Mouse (Mus musculus) left cerebral cortex, adult 8-10 months (tissue): ENCODE measurements around the gene Slain2. TPM values are rescaled to one million over a fixed set of nuclear protein-coding genes. Genes with fewer than 3 reads are reported as not detected.
"Not testable (repeated sequence)": the region's sequence is repeated elsewhere in the genome, so short reads cannot be mapped to it uniquely, and the experiment has no call there.

Experiments used
- DNase-seq, 2 experiments: peaks; one replicate each; pipeline ENCODE4 v3.0.0; 2022; ENCODE audit warnings: low spot score in 2 of 2
- total RNA-seq, 4 experiments: library from RNA; stranded (reverse); gene quantifications; 2 replicates each; pipeline ENCODE4 v1.2.4; 2022

Slain2 gene
- total RNA-seq, 4 experiments from 2014 or later = 22.9 to 30.2 (median 24.6) TPM

GRCm38 (mm10) chr5:72948136-72948535 lies 34.0 kb downstream of the Slain2 start:
- DNase-seq = no peak

DNA sequence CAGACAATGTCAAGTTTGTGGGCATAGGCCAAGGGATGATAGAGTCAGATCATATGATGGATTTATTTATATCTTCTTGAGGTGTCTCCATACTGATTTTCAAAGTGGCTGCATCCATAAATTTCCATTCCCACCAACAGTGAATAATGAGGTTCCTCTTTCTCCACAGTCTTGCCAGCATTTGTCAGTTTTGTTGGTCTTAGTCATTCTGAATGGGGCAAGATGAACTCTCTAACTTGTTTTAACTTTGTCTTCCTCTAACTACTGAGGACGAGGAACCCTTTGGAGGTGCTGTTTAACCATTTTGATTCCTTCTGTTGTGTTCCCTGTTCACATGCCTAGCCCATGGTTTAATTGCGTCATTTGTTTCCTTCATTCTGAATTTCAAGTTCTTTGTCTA lies 36.1 kb downstream of the Slain2 start:
- no peak for DNase-seq

GRCm38 (mm10) chr5:72953996-72954604 lies 40.0 kb downstream of the Slain2 start:
- DNase-seq = no peak

GRCm38 (mm10) chr5:72957281-72957680 lies 43.2 kb downstream of the Slain2 start:
- no peak for DNase-seq

GRCm38 (mm10) chr5:72960096-72960495 lies 46.0 kb downstream of the Slain2 start:
- DNase-seq = no peak

- no peak for DNase-seq
Observed at GRCm38 (mm10) chr5:72965706-72966105, 51.6 kb downstream of the Slain2 start.

- no peak for DNase-seq
Observed at GRCm38 (mm10) chr5:72972435-72972834, 58.3 kb downstream of the Slain2 start.

DNA sequence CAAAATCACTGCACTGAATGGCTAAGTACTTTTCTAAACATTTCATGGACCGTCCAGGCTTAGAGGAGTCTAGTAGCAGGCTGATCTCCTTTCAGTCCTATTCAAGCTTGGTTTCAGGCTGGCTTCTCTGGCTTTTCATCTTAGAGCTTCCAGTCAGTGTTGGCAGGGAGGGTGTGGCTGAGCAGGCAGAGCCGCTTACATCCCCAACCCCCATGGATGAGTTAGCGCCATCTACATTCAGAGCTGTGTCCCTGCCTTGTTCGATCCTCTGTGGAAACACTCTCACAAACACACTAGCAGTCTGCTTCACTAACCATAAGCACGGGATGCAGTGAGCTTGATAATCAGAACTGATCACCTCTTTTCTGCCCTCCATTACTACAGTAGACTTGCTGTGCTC lies 58.8 kb downstream of the Slain2 start:
- no peak for DNase-seq

DNA sequence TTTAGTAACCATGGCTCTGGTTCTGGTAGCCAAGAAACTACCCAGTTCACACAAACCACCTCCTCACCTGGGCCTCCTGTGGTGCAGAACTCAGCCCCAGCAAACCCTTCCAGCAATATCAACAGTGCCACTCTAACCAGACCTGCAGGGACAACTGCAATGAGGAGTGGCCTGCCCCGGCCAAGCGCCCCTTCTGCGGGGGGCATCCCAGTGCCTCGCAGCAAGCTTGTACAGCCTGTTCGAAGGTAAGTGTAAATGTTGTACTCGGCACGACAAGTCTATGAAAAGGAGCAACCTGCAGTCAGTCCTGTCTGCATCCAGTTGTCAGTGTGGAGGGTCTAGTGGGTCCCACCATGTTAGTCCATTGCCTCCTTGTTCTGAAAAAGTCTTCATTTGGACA lies 60.5 kb downstream of the Slain2 start, which contains the start of gene Gm10135:
TSS of gene Gm10135 (minus strand) at position 101 of the 400 bp plus-strand sequence.
- no peak for DNase-seq

GRCm38 (mm10) chr5:72975996-72976395 lies 61.9 kb downstream of the Slain2 start:
- DNase-seq = no peak

DNA sequence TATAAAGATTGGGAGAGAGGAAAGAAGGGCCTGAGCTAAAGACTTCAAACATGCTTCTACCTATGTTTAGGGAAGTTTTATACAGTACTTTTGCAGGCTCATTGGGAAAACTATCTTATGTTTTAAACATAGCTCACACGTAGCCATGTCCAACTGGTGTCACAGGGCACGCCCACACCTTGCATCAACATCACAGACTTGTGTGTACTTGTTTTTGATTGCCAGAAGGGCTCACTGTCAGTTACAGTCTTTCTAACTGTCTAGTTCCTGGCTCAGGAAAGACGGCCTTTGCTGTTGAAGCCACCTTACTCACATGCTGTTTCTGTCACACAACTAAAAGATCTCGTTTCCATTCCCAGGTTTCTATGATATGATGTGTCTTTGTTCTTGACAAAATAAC lies 62.4 kb downstream of the Slain2 start:
- no peak for DNase-seq

- DNase-seq = no peak
Observed at GRCm38 (mm10) chr5:72984091-72984490, 70.0 kb downstream of the Slain2 start.

DNA sequence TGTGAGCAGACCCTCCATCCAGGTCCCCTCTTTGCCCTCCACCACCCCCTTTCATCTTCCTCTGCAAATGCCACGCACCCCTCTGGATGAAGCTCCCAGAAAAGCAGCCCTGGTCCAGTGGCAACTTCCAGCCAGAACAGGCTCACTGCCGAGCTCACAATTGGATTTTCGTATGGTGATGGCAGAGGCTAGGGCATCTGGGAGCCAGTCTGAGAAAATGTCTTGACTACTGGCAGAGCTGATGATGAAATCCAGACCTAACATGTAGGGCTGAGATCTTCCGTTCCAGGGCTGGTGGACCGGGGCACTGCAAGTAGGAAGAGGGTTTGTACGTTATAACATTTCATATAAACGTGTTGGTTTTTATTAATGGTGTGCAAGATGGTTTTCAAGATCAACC lies 73.7 kb downstream of the Slain2 start:
- DNase-seq = no peak

DNA sequence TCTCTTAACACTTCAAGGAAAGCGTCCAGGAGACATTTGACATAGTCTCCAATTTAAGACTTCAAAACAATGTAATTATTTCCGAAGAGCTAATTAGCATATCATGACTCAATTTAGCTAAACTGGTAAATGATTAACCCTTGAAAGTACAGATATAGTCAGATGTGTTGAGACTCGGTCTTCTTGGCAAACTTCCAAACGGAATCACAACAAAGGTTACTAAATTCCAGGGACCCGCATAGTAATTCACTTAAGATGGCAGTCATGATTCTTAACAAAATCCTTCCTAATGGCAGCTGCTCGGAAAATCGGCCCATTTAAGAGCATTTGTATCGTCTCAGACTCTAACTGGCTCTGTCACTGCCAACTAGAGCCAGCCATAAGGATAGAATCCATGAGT lies 75.7 kb downstream of the Slain2 start:
- no peak for DNase-seq

- no peak for DNase-seq
Observed at GRCm38 (mm10) chr5:72992474-72992873, 78.4 kb downstream of the Slain2 start.

DNA sequence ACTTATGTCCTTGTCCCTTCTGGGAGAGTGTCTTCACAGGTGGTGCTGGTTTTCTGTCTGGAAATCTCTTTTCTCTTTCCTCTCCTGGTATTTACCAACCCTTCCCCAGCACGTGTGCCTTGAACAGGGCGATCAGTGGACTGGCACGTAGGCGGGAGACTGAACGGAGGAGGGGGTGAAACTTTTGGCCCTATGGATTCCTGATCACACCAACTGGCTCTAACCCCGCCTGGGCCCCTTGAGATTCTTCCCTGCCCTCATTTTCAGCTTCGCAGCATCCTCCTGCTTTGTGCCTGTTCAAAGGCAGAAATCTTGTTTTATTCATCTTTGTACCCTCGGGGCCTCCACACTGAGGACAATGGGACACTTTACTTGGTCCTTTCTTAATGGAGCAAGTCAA lies 80.3 kb downstream of the Slain2 start:
- DNase-seq = no peak

DNA sequence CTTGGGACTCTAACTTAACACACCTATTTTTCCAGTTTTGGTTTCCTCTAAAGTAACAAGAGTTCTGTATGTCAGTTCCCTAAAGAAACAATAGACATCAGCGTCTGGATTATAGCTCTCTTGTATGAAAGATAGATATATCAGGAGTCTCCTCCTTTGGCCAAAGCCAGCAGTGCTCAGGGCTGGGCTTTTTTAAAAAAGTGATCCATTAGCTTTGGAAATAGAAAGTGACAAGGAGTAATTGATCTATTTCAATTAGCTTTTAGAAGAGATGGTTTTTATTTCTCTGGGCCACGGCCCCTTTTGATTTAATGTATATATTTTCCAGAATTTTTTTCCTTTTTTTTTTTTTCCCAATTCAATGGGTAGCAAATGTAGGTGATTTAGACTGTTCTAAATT lies 80.8 kb downstream of the Slain2 start:
- DNase-seq = no peak

GRCm38 (mm10) chr5:72995379-72995778 lies 81.3 kb downstream of the Slain2 start:
- no peak for DNase-seq

DNA sequence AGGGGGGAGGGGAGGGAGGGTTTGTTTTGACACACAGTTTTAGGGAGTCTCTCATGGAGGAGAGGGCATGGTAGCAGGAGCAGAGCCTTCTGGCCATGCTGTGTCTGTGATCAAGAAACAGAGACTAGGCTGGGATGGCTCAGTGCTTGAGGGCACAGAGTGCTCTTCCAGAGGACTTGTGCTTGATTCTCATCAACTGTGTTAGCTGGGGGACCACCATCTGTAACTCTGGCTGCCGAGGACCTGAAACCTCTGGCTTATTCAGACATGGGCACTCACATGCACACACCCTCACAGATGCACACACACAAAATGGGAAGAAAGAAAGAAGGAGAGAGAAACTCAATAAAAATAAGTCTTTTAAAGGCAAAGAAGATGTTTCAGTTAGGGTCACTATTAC lies 84.4 kb downstream of the Slain2 start:
- not testable (repeated sequence) for DNase-seq

- DNase-seq = no peak
Observed at GRCm38 (mm10) chr5:73004046-73004445, 89.9 kb downstream of the Slain2 start.

GRCm38 (mm10) chr5:73006784-73007581 lies 92.9 kb downstream of the Slain2 start, which contains the start of gene Slc10a4:
Slc10a4 (plus strand) TSS chr5:73006883.
- no peak for DNase-seq

DNA sequence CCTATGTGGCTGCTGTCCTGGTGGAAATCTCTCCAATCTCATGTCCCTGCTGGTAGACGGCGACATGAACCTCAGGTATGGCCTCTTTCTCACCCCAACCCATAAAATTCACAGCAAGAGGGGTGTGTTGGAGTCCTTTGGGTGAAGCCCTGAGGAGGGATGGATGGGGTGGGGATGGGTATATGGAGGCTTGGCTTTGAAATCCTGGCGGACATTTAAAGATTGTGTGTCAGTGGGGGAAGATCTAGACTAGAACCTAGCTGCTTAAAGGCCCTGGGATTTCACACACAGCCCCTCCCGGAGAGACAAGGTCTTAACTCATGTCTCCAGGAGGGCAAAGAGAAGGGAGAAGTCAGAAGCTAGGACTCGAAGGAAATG lies 93.5 kb downstream of the Slain2 start:
- DNase-seq = no peak

DNA sequence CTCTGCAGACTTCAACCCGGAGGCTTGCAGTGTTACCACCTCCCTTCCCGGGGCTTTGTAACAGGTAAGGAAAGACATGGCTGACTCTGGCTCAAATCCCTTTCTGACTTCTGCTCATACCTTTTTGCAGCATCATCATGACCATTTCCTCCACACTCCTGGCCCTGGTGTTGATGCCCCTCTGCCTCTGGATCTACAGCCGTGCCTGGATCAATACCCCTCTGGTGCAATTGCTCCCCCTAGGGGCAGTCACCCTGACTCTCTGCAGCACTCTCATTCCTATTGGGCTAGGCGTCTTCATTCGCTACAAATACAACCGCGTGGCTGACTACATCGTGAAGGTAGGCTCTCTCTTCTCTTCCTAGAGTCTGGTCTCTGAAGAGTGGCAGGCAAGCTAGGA lies 94.1 kb downstream of the Slain2 start:
- DNase-seq = not testable (repeated sequence)
